Mouse (Mus musculus) c-Kit-positive CD71-positive TER-119-positive erythroid progenitor cells, embryonic 14.5 days (primary cell): ENCODE data around the gene Mrpl35.
"Not testable (repeated sequence)": the region's sequence is repeated elsewhere in the genome, so short reads cannot be mapped to it uniquely, and the experiment has no call there.

ENCODE experiments used
- DNase-seq: peaks from one replicate; pipeline ENCODE4 v3.0.0-alpha.2; 2013; ENCODE audit warnings: low spot score

Mrpl35 gene

GRCm38 (mm10) chr6:71826869-71827268 is at the start of gene Mrpl35:
Mrpl35 (minus strand) TSS chr6:71826969.
- DNase-seq = no peak

DNA sequence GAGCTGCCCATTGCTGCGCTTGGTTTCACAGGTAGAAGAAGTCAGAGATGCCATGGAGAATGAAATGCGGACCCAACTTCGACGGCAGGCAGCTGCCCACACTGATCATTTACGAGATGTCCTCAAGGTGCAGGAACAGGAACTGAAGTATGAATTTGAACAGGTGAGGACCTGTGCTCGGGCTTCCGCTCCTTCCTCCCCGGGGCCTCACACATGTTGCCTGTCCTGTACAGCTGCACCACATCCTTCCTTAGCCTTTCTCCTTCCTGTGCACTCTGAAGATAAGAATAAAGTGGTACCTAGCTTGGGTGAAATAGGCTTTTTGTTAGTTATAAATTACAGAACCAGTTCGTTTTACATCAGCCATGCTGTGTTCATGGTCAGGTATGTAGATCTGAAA is 44.6 kb upstream of the Mrpl35 start:
- DNase-seq = no peak

DNA sequence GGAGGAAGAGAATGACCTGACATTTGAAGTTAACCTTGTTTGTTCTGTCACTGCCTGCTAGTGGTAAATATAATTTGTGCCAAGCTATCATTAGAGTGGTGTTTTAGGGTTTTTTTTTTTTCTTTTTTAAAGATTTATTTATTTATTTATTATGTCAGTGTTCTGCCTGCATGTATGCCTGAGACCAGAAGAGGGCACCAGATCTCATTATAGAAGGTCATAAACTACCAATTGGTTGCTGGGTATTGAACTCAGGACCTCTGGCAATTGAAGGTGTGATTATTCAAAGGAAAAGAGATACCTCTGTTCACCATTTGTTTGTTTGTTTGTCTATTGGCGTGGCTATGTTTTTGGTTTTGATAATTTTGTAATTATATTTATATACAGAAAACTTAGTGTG is 42.0 kb upstream of the Mrpl35 start:
- DNase-seq = peak; percentile 17

DNA sequence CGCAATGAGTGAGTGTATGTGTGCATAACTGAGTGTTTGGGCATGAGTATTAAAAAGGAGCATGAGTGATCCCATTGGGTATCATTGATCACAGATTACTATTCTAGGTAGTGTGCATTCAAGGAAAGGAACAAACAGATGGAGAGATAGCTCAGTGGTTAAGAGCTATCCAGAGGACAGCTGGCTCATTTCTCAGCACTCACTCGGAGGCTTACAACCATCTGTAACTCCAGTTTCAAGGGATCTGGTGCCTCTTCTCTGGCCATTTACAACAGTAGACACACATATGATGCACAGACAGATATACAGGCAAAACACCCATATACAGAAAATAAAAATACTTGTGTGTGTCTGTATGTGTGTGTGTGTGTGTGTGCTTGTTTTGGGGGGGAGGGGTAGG is 41.0 kb upstream of the Mrpl35 start:
- DNase-seq = no peak

GRCm38 (mm10) chr6:71846906-71847305 is 20.1 kb upstream of the Mrpl35 start:
- not testable (repeated sequence) for DNase-seq

- DNase-seq = no peak
Measured at GRCm38 (mm10) chr6:71840597-71841290, 14.0 kb upstream of the Mrpl35 start.

- DNase-seq = no peak
Measured at GRCm38 (mm10) chr6:71839815-71840214, 13.0 kb upstream of the Mrpl35 start.

DNA sequence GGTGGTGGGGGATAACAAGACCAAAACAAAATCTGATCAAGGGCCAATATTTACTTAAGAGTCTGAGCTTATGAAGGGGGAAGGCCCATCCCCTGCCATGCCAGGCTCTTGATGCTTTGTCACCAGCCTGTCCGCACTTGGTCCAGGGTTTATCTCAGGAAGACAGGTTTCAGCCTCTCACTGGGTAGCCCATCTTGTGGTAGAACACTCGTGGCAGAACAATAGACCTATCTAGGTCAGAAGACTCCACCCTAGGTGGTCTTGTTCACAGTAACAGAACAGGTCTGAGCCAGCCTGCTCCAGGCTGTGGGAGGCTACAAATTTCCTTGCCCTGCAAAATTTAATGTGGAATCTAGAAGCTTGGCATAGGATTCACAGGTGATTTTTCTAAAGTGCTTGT is 10.0 kb upstream of the Mrpl35 start:
- no peak for DNase-seq

DNA sequence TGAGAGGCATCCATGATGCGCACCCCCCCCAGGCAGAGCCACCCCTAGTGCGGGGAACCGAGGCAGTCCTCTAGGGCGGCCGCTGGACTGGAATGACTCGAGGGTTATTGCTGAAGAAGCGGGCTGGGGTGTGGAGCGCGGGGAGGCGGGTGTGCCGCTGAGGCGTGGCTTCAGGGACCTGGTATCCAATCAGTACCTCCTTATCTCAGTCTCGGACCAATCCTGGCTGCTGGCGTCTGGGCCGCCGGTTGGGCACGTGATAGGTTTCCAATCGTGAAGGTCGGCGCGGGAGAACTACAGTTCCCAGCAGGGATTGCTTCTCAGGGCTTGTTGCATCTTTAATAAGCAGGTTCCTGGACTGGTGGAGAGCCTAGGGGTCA is 4.8 kb upstream of the Mrpl35 start:
- DNase-seq = peak; percentile 94

GRCm38 (mm10) chr6:71830690-71831580 is 4.2 kb upstream of the Mrpl35 start, which contains the start of gene Immt:
Immt (plus strand) TSS chr6:71831331.
- peak; percentile 93 for DNase-seq

DNA sequence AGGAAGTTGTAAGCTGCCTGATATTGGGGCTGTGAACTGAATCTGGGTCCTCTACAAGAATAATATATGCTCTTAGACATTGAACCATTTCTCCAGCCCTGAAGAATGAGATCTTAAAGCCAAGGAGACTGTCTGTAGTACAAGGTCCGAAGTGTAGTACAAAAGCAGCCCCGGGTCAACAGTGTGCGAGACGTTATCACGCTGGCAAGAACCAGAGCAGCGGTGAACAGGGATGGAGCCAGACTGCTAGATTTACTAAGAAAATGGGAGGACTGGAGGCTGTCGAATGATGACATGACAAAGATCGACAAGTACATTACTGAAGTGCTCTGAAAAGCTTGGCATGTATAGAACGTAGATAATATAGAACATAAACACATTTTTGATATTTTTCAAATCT is 3.0 kb upstream of the Mrpl35 start:
- DNase-seq = no peak

GRCm38 (mm10) chr6:71823961-71824360 is 2.8 kb downstream of the Mrpl35 start:
- DNase-seq = no peak

GRCm38 (mm10) chr6:71823488-71823887 is 3.3 kb downstream of the Mrpl35 start:
- DNase-seq = peak; percentile 90

GRCm38 (mm10) chr6:71823085-71823484 is 3.7 kb downstream of the Mrpl35 start:
- DNase-seq = peak; percentile 45

DNA sequence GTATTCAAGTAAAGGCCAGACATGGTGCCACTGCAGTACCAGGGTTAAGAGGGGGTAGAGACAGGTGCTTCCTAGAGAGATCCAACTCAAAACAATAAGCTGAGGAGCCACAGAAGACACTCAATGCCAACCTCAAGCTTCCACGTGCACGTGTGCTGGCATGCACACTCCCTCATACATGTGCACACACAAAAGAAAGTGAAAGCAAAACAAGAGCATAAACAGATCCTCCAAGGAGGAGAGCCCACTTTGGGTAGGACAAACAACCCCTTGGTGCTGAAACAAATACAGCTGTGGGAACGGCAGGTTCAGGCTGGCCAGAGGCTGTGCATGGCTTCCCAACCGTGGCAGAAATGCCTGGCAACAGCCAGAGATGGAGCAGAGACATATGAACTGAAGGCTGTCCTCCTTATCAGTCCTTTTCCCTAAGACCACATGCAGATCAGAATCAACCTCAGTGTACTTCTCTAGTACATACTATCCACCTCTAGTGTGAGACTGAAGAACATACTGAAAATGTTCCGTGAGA is 6.9 kb downstream of the Mrpl35 start:
- DNase-seq = no peak

GRCm38 (mm10) chr6:71812820-71813219 is 13.9 kb downstream of the Mrpl35 start:
- no peak for DNase-seq

GRCm38 (mm10) chr6:71809890-71810289 is 16.9 kb downstream of the Mrpl35 start:
- no peak for DNase-seq

GRCm38 (mm10) chr6:71806713-71807112 is 20.1 kb downstream of the Mrpl35 start:
- DNase-seq = no peak

DNA sequence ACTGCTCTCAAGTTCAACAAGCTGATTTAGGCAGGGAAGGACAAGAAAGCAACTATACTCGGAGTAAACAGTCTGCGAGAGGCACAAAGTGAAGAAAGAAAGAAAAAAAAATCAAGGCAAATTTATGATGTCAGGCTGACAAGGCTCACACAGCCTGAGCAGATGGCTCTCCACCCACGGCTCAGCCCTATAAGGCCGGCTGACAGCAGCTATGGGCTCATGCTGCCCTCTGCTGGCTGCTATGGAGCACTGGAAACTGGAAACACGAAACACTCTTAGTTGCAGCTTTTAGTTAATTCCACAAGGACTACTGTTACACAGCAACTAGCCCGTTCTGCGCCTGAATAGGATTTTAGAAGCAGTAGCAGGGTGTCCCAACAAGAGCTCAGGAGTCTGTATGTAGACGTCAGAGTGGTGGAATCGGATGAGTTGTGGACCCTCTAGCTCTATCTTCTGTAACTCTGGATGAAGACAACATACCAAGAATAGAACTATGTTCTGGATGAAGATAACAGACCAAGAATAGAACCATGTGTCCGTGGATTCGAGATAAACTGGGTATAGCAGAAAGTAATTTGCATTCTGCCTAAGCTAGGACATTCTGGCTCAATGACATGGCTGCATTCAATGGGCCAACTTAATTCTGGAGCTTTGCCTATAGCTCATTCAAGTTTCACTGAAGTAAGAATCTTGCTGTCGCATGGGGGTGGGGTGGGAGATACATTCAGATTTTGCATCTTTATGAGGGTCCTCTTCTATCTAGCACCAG is 22.5 kb downstream of the Mrpl35 start:
- peak; percentile 80 for DNase-seq

- DNase-seq = no peak
Measured at GRCm38 (mm10) chr6:71803609-71804008, 23.2 kb downstream of the Mrpl35 start.

DNA sequence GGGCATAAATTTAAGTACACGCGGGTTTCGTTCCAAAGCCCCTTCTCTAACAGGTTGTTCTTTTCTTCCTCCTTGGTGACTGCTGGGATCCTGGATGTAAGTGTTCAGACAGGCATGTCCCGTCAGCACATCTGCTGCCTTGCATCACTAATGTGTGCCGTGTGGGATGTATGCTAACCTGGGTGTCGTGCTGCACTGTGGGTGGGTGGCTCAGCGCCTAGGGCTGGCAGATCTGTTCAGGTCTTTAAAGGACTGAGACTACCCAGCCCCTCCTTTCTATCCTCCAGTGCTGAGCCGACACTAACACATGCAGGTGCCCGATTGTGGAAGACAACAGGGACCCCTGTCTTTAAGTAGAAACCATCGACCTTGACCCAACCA is 25.1 kb downstream of the Mrpl35 start:
- no peak for DNase-seq

- DNase-seq = peak; percentile 74
Measured at GRCm38 (mm10) chr6:71801011-71801713, 25.6 kb downstream of the Mrpl35 start.
